Mouse (Mus musculus): ENCODE data around the gene Dll1.

Dll1 gene

DNA sequence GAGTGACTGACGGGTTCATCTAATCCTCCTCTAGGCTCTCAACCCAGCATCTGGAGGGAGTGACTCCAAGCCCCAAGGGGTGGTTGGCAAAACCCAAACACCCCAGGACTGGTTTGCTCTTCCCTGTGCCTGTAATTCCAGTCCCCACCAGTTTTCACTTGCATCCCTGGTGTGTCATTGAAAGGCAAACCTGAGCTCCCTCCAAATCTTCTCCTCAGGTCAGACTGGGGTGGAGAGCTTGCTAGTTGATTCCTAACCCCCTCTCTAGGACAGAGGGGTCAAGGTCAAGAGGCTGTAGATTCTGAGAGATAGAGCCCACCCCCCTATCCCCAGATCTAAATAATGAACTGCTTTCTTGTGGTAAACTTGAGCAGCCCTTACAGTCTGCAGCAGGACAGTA, 38.8 kb downstream of the Dll1 start:
- no peak for DNase-seq (ENCODE audit: extremely low spot score, low read depth, low spot score)

- no peak for DNase-seq (ENCODE audit: extremely low spot score, low read depth, low spot score)
Observed at GRCm38 (mm10) chr17:15329740-15330318, 46.8 kb downstream of the Dll1 start.

DNA sequence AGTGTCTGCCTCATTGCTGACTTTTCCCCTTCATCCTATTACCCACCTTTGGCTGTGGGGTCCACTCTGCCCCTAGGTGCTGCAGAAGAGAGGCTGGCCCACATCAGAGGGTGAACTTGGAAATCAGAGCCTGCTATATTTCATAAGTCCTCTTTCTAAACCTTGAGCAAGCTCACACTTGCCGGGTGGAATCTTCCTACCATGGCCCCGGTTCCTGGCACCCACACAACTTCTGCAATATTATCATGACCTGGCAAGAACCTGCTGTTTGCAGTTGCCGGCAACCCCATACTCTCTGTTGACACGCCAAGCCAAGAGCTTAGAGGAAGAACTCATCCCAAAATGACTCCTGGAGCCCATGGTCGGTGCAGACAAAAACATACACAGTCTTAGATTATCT, 49.6 kb downstream of the Dll1 start:
- no peak for DNase-seq (ENCODE audit: extremely low spot score, low read depth, low spot score)

- DNase-seq (ENCODE audit: extremely low spot score, low read depth, low spot score): no peak
Observed at GRCm38 (mm10) chr17:15325976-15326842, 50.5 kb downstream of the Dll1 start.

DNA sequence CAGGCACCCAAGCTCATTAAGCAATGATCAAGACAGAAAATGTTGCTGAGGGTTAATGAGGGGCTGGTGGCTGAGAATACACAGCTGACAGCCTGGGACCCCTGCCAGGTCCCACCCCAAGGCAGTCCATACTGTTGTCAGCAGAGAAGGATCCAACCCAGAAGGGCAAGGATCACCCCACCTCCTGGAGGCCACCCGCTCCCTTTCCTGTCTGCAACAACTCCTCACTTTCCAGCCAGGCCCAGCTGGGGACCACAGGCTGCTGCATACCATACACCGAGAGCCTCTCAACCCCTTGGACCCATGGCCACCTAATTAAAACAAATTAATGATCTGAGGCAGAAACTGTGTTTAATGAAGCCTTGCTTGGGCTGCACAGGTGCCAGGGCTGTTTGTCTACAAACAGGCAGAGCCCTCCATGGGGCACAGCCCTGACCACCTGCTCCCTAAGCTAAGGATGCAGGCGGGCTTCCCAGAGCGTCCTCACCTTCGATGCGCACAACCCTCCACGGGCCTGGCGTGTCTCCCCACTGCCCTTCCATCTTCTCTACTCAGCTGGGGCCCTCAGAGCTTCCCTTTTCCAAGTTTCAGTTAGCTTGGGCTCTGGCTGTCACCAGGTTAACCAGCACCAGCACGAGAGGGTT, 53.4 kb downstream of the Dll1 start:
- no peak for DNase-seq (ENCODE audit: extremely low spot score, low read depth, low spot score)

Data from hindlimb bud, embryonic 11.5 days (tissue).